Mouse (Mus musculus) olfactory bulb, adult 2 months (tissue): Measurements from ENCODE around the gene Mup20.
"Not testable (repeated sequence)": the region's sequence is repeated elsewhere in the genome, so short reads cannot be mapped to it uniquely, and the experiment has no call there.

ENCODE experiments used
- CTCF ChIP-seq: fragments of 200-500 bp; IDR thresholded peaks from 2 replicates; pipeline ENCODE4 v1.5.1; 2012; ENCODE audit warnings: low read depth, mild to moderate bottlenecking, low read length, moderate library complexity; ENCODE audit not compliant: insufficient read depth
- POLR2A ChIP-seq: fragments of 200-500 bp; IDR thresholded peaks from 2 replicates; pipeline ENCODE4 v1.6.1; 2012; ENCODE audit warnings: mild to moderate bottlenecking, low read depth, low read length, moderate library complexity; ENCODE audit not compliant: insufficient read depth

GRCm38 (mm10) chr4:62054058-62054457, at the start of gene Mup20:
- not testable (repeated sequence) for TF ChIP-seq CTCF, POLR2A
